Mouse (Mus musculus): ENCODE measurements around the gene Ddx42.

DNA sequence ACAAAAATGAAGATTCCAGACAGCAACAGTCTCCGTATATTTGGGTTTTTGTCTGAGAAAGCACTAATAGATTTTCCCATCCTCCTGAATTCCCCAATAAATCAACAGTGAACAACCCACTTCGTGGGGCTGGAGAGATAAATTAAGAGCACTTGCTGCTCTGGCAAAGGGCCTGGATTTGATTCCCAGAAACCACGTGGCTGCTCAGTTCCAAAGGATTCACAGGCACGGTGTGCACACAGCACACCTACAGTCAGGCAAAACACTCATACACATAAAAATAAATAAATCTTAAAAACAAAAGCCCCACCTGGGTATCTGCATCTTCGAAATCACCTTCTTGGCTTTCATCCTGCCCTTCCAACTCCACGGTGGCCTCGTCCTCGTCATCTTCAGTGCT is 4.0 kb upstream of the Ddx42 start:
- TF ChIP-seq CTCF (IDR thresholded peaks at IDR 0.05; ENCODE audit: low read depth) (no peak), EP300 (IDR thresholded peaks at IDR 0.05; ENCODE audit: low read depth) (no peak)

Measured in liver, embryonic 14.5 days (tissue).